Mouse (Mus musculus): ENCODE measurements around the gene Ogt.

The Ogt gene

DNA sequence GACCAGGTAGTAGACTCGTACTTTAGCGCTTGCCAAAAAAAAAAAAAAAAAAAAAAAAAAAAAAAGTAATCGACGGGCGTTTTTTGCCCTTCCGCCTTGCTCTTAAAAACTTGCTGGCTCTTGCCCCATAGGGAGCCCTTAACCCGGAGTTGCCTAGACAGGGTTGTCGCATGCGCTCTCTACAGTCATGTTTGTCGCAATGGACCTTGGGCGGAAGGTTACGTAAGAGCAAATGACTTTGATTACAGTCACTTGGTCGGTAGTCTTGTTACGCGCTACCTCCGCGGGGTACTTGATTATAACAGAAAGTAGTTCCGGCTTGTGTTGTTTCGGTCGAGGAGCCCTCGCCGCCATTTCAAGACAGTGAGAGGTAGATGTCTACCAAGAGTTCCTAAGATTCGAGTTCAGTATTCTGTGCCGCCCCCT, at the start of gene Ogt:
TSS of gene Ogt (plus strand) at position 320 of the 426 bp plus-strand sequence.
- DNase-seq (ENCODE audit: low spot score in 2 of 2), result peak; percentile 82 to 86

- DNase-seq (ENCODE audit: low spot score in 2 of 2), result no peak
These were observed 23.7 kb upstream of the Ogt start for GRCm38 (mm10) chrX:101616183-101616582.

DNA sequence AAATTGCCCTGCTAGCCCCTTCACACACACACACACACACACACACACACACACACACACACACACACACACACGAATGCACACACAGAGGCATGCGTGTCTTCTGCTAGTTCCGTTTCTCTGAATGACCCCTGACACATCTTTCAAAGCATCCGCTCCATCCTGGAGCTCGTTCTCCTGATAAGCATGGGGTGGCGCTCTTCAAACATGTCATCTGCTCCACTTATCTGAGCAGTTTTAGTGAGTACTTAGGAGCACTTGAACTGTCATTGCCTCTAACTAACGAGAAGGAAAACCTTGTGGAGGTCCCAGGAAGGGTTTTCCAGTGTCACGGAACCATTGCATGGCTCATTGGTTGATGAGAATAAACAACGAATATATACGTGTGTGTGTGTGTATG, 22.0 kb upstream of the Ogt start:
- no peak for DNase-seq (ENCODE audit: low spot score in 2 of 2)

DNA sequence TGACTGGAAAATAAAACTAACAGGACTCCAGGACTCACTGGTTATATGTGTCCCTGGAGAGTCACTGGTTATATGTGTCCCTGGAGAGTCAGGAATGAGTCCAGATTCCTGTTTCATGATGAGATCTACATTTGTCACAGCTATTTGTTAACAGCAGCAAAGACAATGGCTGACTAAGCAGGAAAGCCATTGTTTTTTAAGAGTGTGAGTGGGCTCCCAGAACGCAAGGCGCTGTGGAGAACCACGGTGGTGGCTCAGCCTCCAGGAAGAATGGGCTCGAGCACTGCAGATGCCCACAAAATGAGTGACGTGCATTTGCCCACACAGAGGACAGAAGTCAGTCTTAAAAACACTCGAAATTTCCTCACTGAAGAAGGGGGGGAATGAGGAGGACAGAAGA, 19.5 kb upstream of the Ogt start:
- no peak for DNase-seq (ENCODE audit: low spot score in 2 of 2)

DNA sequence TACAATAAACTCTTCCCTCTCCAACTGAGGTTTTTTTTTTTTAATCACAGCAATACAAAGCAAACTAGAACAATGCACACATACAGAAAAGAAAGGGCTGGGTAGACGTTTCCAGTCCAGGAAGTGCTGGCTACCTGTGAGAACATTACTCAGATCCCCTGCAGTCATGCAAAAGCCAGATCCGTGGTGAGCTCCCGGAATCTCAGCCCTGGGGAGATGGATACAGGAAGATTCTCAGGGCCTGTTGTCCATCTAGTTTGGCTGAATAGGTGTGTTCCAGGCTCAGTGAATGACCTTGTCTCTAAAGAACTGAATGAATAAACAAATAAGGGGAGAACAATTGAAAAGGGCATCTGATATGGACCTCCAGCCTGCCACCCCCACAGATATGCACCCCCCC, 17.3 kb upstream of the Ogt start:
- no peak for DNase-seq (ENCODE audit: low spot score in 2 of 2)

DNA sequence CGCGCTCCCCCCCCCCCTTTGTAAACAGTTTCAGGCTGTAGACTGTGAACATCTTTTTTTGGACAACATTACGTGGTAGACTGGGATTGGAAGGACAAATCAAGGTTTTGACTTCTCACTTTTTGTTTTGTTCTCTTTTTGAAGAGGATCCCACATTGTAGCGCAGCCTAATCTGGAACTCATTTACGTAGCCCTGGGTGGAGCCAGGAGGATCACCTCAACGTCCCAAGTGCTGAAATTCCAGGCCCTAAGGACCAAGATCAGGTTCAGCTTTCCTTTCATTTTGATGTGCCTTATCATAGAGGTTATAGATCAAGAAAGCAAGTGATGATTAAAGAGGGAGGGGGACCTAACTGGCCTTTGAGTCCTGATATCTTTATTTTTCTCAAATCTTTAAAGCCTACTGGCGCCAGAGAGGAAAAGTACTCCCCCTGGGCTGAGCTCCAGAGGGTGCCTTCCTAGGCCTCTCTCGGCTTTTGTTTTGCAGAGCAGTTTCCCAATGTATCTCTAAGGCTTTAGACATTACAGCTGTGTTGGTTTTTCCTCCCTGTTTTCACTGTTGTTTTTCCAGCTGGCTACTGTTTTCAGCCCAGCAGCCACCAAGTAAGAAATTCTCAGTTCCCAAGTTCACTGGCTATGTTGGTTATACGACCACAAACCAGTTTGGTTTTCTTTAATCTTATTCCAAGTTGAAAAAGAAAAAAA, 2.9 kb upstream of the Ogt start:
- DNase-seq (ENCODE audit: low spot score in 2 of 2), result no peak

GRCm38 (mm10) chrX:101638856-101639255, 1.0 kb upstream of the Ogt start:
- DNase-seq (ENCODE audit: low spot score in 2 of 2), result no peak

GRCm38 (mm10) chrX:101639306-101639705, 554 bp upstream of the Ogt start:
- DNase-seq (ENCODE audit: low spot score in 2 of 2), result no peak

DNA sequence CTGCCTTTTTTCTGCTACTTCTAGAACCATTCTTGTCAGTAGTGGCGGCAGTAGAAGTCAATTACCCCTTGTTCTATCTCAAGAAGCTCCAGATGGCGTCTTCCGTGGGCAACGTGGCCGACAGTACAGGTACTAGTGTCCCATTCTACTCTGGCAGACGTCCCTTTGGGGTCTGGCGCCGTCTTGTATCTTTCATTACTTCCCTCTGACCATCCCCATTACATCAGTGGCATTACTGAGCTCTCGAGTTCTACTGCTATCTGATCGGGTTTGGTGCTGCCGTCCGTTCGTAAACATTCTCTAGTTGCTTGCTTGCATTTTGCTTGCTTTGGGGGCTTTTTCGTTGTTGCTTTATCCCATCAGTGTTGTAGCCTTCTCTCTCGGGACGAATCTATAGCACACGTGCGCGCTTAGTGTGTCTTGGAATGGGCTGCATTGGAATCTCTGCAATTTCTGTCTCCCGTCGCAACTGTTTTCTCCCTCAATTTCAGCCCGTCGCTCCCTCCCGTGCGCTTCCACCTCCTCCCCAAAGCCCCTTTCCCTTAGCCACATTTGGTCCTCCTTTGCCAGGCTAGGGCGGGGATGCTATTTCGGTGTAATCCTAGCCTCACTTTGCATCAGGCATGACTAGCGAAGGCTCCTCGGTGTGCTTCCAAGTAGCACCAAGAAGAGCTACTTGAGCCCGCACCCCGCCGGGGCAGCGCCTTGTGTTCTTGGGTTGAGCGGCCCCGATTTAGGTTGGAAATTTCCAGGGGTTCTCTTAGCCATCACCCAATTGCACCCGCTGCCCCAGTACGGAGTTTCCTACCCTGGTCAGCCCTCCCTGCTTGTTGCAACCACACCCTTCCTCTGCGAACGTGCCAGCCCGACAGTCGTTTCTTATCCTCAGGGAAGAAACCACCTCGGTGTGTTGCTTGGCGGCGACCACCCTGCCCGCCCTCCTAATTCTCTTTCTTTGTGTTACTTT, 617 bp downstream of the Ogt start:
- peak in 1 of 2 experiments; percentile 6 for DNase-seq (ENCODE audit: low spot score in 2 of 2)

DNA sequence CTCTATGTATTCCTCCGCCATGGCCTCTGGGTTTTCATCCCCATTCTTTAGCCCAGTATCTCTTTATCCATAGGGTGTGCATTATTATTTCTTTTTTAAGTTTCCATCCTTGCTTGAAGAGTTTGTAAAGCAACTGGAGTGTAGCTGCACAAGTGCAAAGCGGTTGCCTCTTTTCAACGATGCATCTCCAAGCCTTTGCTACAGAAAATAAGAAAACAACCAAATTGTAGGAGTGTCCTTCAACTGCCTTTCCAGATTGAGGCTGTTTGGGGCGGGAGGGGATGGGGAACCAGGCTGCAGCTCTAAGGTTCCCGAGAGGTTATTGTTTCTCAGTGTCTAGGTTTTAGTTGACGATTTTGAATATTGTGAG, 1.3 kb downstream of the Ogt start:
- no peak for DNase-seq (ENCODE audit: low spot score in 2 of 2)

GRCm38 (mm10) chrX:101642091-101642490, 2.2 kb downstream of the Ogt start:
- no peak for DNase-seq (ENCODE audit: low spot score in 2 of 2)

GRCm38 (mm10) chrX:101645286-101645685, 5.4 kb downstream of the Ogt start:
- no peak for DNase-seq (ENCODE audit: low spot score in 2 of 2)

- no peak for DNase-seq (ENCODE audit: low spot score in 2 of 2)
These were observed 6.8 kb downstream of the Ogt start for GRCm38 (mm10) chrX:101646621-101647020.

DNA sequence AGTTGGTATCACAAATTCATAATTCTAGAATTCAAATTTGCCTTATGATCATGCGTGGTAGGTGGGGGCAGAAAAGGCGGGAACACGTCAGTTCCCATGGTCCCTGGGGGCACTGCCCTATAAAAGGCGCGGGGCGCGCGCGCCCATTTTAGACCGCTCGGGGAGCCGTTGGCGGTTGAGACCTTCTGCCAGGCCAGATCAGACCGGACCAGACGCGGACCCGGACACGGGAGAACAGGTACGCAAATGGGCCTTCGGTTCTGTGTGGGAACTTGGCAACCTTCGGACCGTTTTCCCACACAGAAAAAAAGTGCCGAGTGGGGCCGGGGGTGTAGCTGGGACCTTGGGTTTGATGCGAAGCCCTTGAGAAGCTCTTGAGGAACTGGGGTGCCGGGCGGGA, 55.8 kb downstream of the Ogt start:
- no peak for DNase-seq (ENCODE audit: low spot score in 2 of 2)

DNA sequence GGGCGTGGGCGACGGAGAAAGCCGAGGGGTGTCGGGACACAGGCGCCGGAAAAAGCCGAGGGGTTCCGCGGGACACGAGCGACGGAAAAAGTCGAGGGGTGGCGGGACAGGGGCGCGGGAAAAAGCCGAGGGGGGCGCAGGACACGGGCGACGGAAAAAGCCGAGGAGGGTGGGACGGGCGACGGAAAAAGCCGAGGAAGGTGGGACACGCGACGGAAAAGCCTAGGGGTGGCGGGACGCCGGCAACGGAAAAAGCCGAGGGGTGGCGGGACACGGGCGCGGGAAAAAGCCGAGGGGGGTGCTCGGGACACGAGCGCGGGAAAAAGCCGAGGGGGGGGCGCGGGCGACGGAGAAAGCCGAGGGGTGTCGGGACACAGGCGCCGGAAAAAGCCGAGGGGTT, 57.7 kb downstream of the Ogt start:
- DNase-seq (ENCODE audit: low spot score in 2 of 2), result no peak

DNA sequence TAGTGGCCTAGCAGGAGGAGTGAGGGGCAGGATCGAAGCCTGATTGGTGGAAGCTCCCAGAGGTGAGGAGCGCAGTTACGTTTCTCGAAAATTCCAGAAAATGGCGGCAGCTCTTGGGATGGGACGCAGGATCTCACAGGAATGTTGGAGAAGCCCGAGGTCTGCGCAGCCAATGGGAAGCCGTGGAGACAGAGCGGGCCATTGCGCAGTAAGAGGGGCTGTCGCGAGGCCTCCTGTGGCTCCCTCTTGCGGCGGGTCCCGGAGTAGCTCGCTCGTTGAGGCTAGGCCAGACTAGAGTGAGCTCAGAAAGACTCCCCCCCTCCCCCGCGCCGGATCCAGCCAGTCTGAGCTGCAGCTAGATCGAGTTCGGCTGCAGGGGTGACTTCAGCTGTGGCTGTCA, 58.4 kb downstream of the Ogt start:
- DNase-seq (ENCODE audit: low spot score in 2 of 2), result no peak

GRCm38 (mm10) chrX:101705111-101705510, 65.3 kb downstream of the Ogt start:
- DNase-seq (ENCODE audit: low spot score in 2 of 2), result no peak

- no peak for DNase-seq (ENCODE audit: low spot score in 2 of 2)
These were observed 80.5 kb downstream of the Ogt start for GRCm38 (mm10) chrX:101720401-101720800.

DNA sequence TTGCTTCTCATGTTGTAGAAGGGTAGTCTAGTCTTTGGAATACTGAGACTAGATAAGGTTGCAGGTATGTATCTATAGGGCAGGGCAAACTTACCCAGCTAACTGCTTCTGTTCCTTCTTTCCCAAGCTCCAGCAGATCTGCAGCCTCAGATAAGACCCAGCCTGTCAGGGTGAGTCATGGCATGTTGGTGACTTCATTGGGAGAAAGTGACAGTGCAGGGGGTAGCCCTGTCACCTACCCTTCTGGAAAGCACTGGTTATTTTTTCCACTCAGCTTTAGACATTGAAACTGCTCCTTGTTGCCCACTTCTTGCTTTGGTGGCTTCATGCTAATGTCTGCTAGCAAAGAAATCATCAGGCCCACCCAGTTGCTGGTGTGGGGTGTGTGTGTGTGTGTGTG, 90.2 kb downstream of the Ogt start:
- no peak for DNase-seq (ENCODE audit: low spot score in 2 of 2)

GRCm38 (mm10) chrX:101732644-101733043, 92.8 kb downstream of the Ogt start:
- DNase-seq (ENCODE audit: low spot score in 2 of 2), result no peak

DNA sequence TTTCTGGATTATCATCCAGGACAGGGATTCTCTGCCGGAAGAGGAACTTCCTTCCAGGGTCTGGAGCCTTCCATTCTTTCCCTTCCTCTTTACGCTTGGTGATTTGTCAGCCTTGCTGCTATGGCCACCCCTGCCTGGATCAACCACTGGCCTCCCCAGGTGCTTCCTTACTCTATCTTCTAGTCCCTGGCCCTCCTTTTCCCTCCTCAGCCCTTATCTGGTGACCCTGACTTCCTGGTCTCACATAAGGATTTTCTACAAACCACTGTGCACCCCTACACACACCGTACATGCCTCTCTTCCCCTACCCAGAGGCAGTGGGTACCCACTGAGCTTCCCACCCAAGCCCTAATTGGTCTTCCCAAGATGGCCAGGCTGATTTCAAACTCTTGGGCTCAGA, 93.4 kb downstream of the Ogt start:
- no peak for DNase-seq (ENCODE audit: low spot score in 2 of 2)

DNA sequence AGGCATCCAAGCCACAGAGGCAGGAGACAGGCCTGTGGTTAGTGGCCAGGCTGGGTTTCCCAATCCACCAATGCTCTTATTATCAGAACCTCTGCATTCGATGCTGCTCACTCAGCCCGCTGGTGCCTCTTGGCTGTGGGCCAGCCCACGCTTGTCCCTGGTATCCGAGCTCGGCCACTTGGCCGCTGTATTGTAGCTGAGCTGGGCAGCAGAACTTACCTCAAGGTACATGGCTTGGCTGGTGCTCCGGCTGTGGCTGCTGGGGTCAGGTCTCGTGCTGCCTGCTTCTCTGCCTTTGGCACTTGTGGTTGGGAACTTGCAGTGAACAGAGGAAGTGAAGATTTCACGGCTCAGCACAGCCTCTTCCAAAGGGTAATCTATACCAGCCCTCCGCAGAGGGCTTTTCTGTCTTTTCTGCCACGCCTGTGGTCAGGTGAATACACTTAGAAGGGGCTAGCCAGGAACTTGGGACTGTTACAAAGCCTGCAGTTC, 94.0 kb downstream of the Ogt start, which contains the start of gene Cxcr3:
TSS of gene Cxcr3 (minus strand) at position 442 of the 492 bp plus-strand sequence.
- no peak for DNase-seq (ENCODE audit: low spot score in 2 of 2)
